Mouse (Mus musculus): ENCODE measurements at regions not wholly inside any gene's neighbourhood (a gene's known extent, or its start where the extent isn't known, plus 50 kb on each side); places are given as distances from the start of the nearest gene placed in this dataset.

- no peak overlapping the region for H3K4me3 ChIP-seq (ENCODE audit: low read depth, low read length)
- no peaks in the 10 kb centered on the region for H3K36me3 ChIP-seq (ENCODE audit: insufficient read depth)
- no peaks in the 10 kb centered on the region for H3K4me1 ChIP-seq (ENCODE audit: insufficient read depth)
- H3K4me2 ChIP-seq = no peak overlapping the region
- no peaks in the 10 kb centered on the region; the same call in 1 of the 2 replicates for H3K9me3 ChIP-seq (ENCODE audit: low read depth, low read length)
- TF ChIP-seq CTCF (IDR thresholded peaks at IDR 0.05; ENCODE audit: low read depth) = no peak
- H3K9ac ChIP-seq = no peak overlapping the region
- ATAC-seq (ENCODE audit: insufficient read depth) = no peak
- DNase-seq = no peak
- no peaks in the 10 kb centered on the region for H3K27me3 ChIP-seq (ENCODE audit: insufficient read depth, low read length)
- no peak overlapping the region for H3K27ac ChIP-seq (ENCODE audit: low read depth)
Observed at GRCm38 (mm10) chr10:72352810-72353209, 301.8 kb upstream of the Zwint start.

GRCm38 (mm10) chr10:72353515-72353914 is 301.1 kb upstream of the Zwint start:
- H3K4me3 ChIP-seq (ENCODE audit: low read depth, low read length) = no peak overlapping the region
- no peak for DNase-seq
- no peak overlapping the region for H3K4me2 ChIP-seq
- TF ChIP-seq CTCF (IDR thresholded peaks at IDR 0.05; ENCODE audit: low read depth) = no peak
- no peak overlapping the region for H3K9ac ChIP-seq
- H3K27ac ChIP-seq (ENCODE audit: low read depth) = no peak overlapping the region
- no peaks in the 10 kb centered on the region for H3K36me3 ChIP-seq (ENCODE audit: insufficient read depth)
- H3K4me1 ChIP-seq (ENCODE audit: insufficient read depth) = no peaks in the 10 kb centered on the region
- ATAC-seq (ENCODE audit: insufficient read depth) = no peak
- H3K9me3 ChIP-seq (ENCODE audit: low read depth, low read length) = no peaks in the 10 kb centered on the region; the same call in 1 of the 2 replicates
- 59% methylated on average over 2 of the region's 2 CpGs for WGBS
- no peaks in the 10 kb centered on the region for H3K27me3 ChIP-seq (ENCODE audit: insufficient read depth, low read length)

- H3K4me3 ChIP-seq (ENCODE audit: low read depth, low read length) = no peak overlapping the region
- H3K27ac ChIP-seq (ENCODE audit: low read depth) = no peak overlapping the region
- WGBS = 88% methylated on average over 1 of the region's 1 CpGs
- no peaks in the 10 kb centered on the region for H3K9me3 ChIP-seq (ENCODE audit: low read depth, low read length)
- no peak for ATAC-seq (ENCODE audit: insufficient read depth)
- no peaks in the 10 kb centered on the region for H3K27me3 ChIP-seq (ENCODE audit: insufficient read depth, low read length)
- H3K9ac ChIP-seq = no peak overlapping the region
- no peak for TF ChIP-seq CTCF (IDR thresholded peaks at IDR 0.05; ENCODE audit: low read depth)
- no peaks in the 10 kb centered on the region for H3K4me1 ChIP-seq (ENCODE audit: insufficient read depth)
- DNase-seq = no peak
- no peaks in the 10 kb centered on the region for H3K36me3 ChIP-seq (ENCODE audit: insufficient read depth)
- no peak overlapping the region for H3K4me2 ChIP-seq
Observed at GRCm38 (mm10) chr10:72383351-72383750, 271.3 kb upstream of the Zwint start.

- H3K4me1 ChIP-seq (ENCODE audit: insufficient read depth) = no peaks in the 10 kb centered on the region
- H3K27me3 ChIP-seq (ENCODE audit: insufficient read depth, low read length) = no peaks in the 10 kb centered on the region
- H3K36me3 ChIP-seq (ENCODE audit: insufficient read depth) = no peaks in the 10 kb centered on the region
- 67% methylated on average over 1 of the region's 1 CpGs for WGBS
- no peak overlapping the region for H3K27ac ChIP-seq (ENCODE audit: low read depth)
- no peak for DNase-seq
- no peaks in the 10 kb centered on the region for H3K9me3 ChIP-seq (ENCODE audit: low read depth, low read length)
- ATAC-seq (ENCODE audit: insufficient read depth) = no peak
- H3K9ac ChIP-seq = no peak overlapping the region
- H3K4me2 ChIP-seq = no peak overlapping the region
- H3K4me3 ChIP-seq (ENCODE audit: low read depth, low read length) = no peak overlapping the region
- TF ChIP-seq CTCF (IDR thresholded peaks at IDR 0.05; ENCODE audit: low read depth) = no peak
Observed at GRCm38 (mm10) chr10:72384826-72385225, 269.8 kb upstream of the Zwint start.

GRCm38 (mm10) chr10:72391397-72391796 is 263.2 kb upstream of the Zwint start:
- WGBS = 83% methylated on average over 1 of the region's 1 CpGs
- ATAC-seq (ENCODE audit: insufficient read depth) = no peak

GRCm38 (mm10) chr10:72393279-72394041 is 261.2 kb upstream of the Zwint start:
- no peak for ATAC-seq (ENCODE audit: insufficient read depth)
- Histone ChIP-seq H3K36me3 (ENCODE audit: insufficient read depth) (no peaks in the 10 kb centered on the region), H3K27me3 (ENCODE audit: insufficient read depth, low read length) (no peaks in the 10 kb centered on the region), H3K27ac (ENCODE audit: low read depth) (no peak overlapping the region), H3K4me3 (ENCODE audit: low read depth, low read length) (no peak overlapping the region), H3K4me2 (no peak overlapping the region), H3K4me1 (ENCODE audit: insufficient read depth) (no peaks in the 10 kb centered on the region), H3K9ac (no peak overlapping the region), H3K9me3 (ENCODE audit: low read depth, low read length) (no peaks in the 10 kb centered on the region)
- no peak for DNase-seq
- 81% methylated on average over 12 of the region's 12 CpGs for WGBS
- no peak for TF ChIP-seq CTCF (IDR thresholded peaks at IDR 0.05; ENCODE audit: low read depth)

More at GRCm38 (mm10) chr10:72391397-72391796, 263.2 kb upstream of the Zwint start:
- Histone ChIP-seq H3K4me1 (ENCODE audit: insufficient read depth) (no peaks in the 10 kb centered on the region), H3K4me3 (ENCODE audit: low read depth, low read length) (no peak overlapping the region), H3K9me3 (ENCODE audit: low read depth, low read length) (no peaks in the 10 kb centered on the region), H3K27ac (ENCODE audit: low read depth) (no peak overlapping the region), H3K27me3 (ENCODE audit: insufficient read depth, low read length) (no peaks in the 10 kb centered on the region), H3K36me3 (ENCODE audit: insufficient read depth) (no peaks in the 10 kb centered on the region), H3K9ac (no peak overlapping the region), H3K4me2 (no peak overlapping the region)
- peak; percentile 56 for TF ChIP-seq CTCF (IDR thresholded peaks at IDR 0.05; ENCODE audit: low read depth)
- peak; percentile 45 for DNase-seq

- WGBS = 94% methylated on average over 1 of the region's 1 CpGs
- 0 out of 2 replicates have a peak, but pooled peaks have one; percentile 3 for TF ChIP-seq CTCF (IDR thresholded peaks at IDR 0.05; ENCODE audit: low read depth)
- Histone ChIP-seq H3K36me3 (ENCODE audit: insufficient read depth) (no peaks in the 10 kb centered on the region), H3K27me3 (ENCODE audit: insufficient read depth, low read length) (no peaks in the 10 kb centered on the region), H3K9ac (no peak overlapping the region), H3K27ac (ENCODE audit: low read depth) (no peak overlapping the region), H3K4me3 (ENCODE audit: low read depth, low read length) (no peak overlapping the region), H3K4me1 (ENCODE audit: insufficient read depth) (no peaks in the 10 kb centered on the region), H3K9me3 (ENCODE audit: low read depth, low read length) (no peaks in the 10 kb centered on the region), H3K4me2 (no peak overlapping the region)
- no peak for DNase-seq
- ATAC-seq (ENCODE audit: insufficient read depth) = no peak
Observed at GRCm38 (mm10) chr10:72394367-72394766, 260.3 kb upstream of the Zwint start.
